Mouse (Mus musculus): ENCODE data around the gene Ttc3.

Gene Ttc3

GRCm38 (mm10) chr16:94358091-94358490 lies 12.3 kb upstream of the Ttc3 start:
- no peak for DNase-seq (ENCODE audit: low read depth, low spot score)

- DNase-seq (ENCODE audit: low read depth, low spot score) = no peak
These were observed 9.7 kb upstream of the Ttc3 start for GRCm38 (mm10) chr16:94360578-94361350.

GRCm38 (mm10) chr16:94362174-94362873 lies 8.1 kb upstream of the Ttc3 start:
- DNase-seq (ENCODE audit: low read depth, low spot score) = no peak

GRCm38 (mm10) chr16:94363814-94364213 lies 6.6 kb upstream of the Ttc3 start:
- no peak for DNase-seq (ENCODE audit: low read depth, low spot score)

GRCm38 (mm10) chr16:94365435-94365834 lies 5.0 kb upstream of the Ttc3 start:
- DNase-seq (ENCODE audit: low read depth, low spot score) = no peak

GRCm38 (mm10) chr16:94369596-94370172 lies 734 bp upstream of the Ttc3 start:
- DNase-seq (ENCODE audit: low read depth, low spot score) = no peak

- DNase-seq (ENCODE audit: low read depth, low spot score) = peak; percentile 93
These were observed 490 bp downstream of the Ttc3 start for GRCm38 (mm10) chr16:94370915-94371300.

GRCm38 (mm10) chr16:94371301-94371931 lies 998 bp downstream of the Ttc3 start, which contains the start of gene Pigp:
Gene Pigp, minus strand, starts transcription at chr16:94371842.
- DNase-seq (ENCODE audit: low read depth, low spot score) = peak; percentile 94

- no peak for DNase-seq (ENCODE audit: low read depth, low spot score)
These were observed 9.0 kb downstream of the Ttc3 start for GRCm38 (mm10) chr16:94379386-94379785.

GRCm38 (mm10) chr16:94383277-94383676 lies 12.9 kb downstream of the Ttc3 start:
- DNase-seq (ENCODE audit: low read depth, low spot score) = no peak

GRCm38 (mm10) chr16:94387690-94388089 lies 17.3 kb downstream of the Ttc3 start:
- DNase-seq (ENCODE audit: low read depth, low spot score) = no peak

GRCm38 (mm10) chr16:94392299-94392698 lies 21.9 kb downstream of the Ttc3 start:
- DNase-seq (ENCODE audit: low read depth, low spot score) = no peak

- no peak for DNase-seq (ENCODE audit: low read depth, low spot score)
These were observed 24.6 kb downstream of the Ttc3 start for GRCm38 (mm10) chr16:94395051-94395450.

GRCm38 (mm10) chr16:94396641-94397040 lies 26.2 kb downstream of the Ttc3 start:
- no peak for DNase-seq (ENCODE audit: low read depth, low spot score)

GRCm38 (mm10) chr16:94399141-94399540 lies 28.7 kb downstream of the Ttc3 start:
- no peak for DNase-seq (ENCODE audit: low read depth, low spot score)

GRCm38 (mm10) chr16:94401636-94402035 lies 31.2 kb downstream of the Ttc3 start:
- DNase-seq (ENCODE audit: low read depth, low spot score) = no peak

- no peak for DNase-seq (ENCODE audit: low read depth, low spot score)
These were observed 31.8 kb downstream of the Ttc3 start for GRCm38 (mm10) chr16:94402185-94402584.

- no peak for DNase-seq (ENCODE audit: low read depth, low spot score)
These were observed 40.9 kb downstream of the Ttc3 start for GRCm38 (mm10) chr16:94411287-94411686.

GRCm38 (mm10) chr16:94412198-94412597 lies 41.8 kb downstream of the Ttc3 start:
- no peak for DNase-seq (ENCODE audit: low read depth, low spot score)

- no peak for DNase-seq (ENCODE audit: low read depth, low spot score)
These were observed 42.3 kb downstream of the Ttc3 start for GRCm38 (mm10) chr16:94412760-94413159.

- DNase-seq (ENCODE audit: low read depth, low spot score) = no peak
These were observed 43.7 kb downstream of the Ttc3 start for GRCm38 (mm10) chr16:94414151-94414550.

- DNase-seq (ENCODE audit: low read depth, low spot score) = peak; percentile 33
These were observed 50.1 kb downstream of the Ttc3 start for GRCm38 (mm10) chr16:94420498-94420897.

Data from A20 (cell line).